Mouse (Mus musculus): Measurements from ENCODE around the gene Mrps2.
A peak's percentile ranks its signal among the peaks of the same experiment; 100 is the strongest.

Mrps2 gene

DNA sequence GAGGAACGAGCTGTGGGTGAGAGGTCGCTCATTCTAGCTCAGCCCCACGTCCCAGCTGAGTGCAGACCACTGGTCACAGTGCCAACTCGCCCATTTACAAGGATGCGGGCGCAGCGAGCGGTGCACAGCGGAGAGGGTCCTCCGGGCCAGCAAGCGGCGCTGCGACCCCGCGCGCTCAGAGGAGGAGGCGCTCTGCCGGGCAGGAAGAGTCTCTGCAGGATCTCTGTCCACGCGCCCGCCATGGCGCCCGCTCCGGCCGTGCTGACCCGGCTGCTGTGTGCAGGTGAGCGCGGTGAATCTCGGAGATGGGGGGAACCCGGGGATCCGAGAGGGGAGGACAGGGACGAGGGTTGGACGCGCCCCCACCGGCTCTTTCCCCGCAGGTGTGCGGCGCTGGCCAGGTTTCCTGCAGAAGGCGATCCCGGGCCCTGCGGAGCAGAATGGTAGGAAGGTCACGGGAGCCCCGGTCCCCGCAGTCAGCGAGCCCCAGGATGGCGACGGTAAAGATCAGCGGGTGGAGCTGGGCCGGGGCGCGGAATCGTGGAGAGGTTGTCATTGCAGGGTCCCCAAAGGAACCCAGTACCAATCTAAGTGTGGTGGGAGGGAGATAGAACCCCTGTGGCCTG lies at the start of gene Mrps2:
TSS of gene Mrps2 (plus strand) at position 207 of the 626 bp plus-strand sequence.
- DNase-seq (ENCODE audit: extremely low spot score) = peak; percentile 92

DNA sequence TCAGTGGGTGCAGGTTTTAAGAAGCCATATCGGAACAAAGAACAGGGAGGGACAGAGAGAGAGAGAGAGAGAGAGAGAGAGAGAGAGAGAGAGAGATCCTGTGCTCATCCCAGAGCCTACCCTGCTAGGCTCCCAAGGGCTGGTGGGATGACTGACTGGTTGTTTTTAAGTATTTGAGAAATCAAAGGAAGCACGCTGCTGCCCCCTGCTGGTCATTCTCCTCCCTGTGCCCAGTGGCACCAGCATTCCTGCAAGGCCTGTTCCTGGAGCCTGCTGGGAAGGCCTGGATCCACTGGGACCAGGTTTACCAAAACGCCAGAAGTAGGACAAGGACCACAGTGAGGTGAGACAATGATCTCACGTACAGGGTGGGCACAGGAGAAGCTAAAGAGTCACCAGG lies 48.0 kb upstream of the Mrps2 start:
- DNase-seq (ENCODE audit: extremely low spot score) = peak; percentile 82

DNA sequence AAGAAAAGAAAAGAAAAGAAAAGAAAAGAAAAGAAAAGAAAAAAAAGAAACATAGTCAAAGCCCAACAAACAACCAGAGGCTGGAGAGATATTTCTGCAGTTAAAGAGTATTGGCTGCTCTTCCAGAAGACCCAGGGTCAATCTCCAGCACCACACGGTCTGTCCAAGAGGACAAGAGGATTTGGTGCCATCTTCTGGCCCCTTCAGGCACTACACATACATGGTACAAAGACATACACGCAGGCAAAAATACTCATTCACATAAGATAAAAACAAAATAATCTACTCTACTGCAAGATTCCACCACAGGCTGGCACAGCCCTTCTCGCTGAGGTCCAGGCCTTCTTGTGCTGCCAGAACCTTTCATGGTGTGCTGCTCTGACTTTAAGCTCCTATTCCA lies 44.7 kb upstream of the Mrps2 start:
- DNase-seq (ENCODE audit: extremely low spot score) = peak; percentile 40

DNA sequence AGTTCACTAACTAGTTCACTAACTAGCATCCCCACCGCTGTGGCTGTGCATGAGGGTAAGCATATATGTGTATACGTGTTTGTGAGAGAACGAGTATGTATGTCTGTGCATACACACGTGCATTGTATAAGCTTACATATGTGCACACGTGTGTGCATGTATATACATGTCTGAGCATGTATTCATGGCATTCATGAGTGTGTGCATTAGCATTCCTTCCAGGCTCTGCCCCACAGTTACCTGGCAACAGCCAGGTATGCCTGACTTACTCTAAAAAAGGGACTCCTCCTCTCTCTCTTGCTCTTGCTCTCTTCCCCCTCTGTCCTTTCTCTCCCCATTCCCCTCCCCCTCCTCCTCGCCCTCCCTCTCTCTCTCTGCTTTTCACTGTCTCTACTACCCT lies 40.6 kb upstream of the Mrps2 start:
- DNase-seq (ENCODE audit: extremely low spot score) = no peak

DNA sequence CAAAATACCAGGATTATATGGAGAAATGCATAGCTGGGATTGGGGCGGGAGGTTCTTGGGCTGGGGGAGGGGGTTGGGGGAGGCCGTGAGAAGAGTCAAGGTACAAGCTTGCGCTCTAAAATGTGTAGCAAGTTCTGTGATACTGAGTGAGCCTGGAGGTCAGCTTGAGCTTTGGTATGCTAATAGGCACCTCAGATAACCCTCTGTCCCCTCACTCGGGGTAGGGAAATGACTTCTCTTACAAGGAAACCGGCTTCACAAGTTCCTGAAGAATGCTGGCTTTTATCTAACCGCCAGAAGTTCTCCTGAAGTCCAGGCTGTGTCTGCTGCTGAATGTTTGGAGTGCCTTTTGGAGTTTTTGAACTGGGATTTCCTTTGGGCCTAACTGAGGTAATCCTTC lies 37.0 kb upstream of the Mrps2 start:
- no peak for DNase-seq (ENCODE audit: extremely low spot score)

DNA sequence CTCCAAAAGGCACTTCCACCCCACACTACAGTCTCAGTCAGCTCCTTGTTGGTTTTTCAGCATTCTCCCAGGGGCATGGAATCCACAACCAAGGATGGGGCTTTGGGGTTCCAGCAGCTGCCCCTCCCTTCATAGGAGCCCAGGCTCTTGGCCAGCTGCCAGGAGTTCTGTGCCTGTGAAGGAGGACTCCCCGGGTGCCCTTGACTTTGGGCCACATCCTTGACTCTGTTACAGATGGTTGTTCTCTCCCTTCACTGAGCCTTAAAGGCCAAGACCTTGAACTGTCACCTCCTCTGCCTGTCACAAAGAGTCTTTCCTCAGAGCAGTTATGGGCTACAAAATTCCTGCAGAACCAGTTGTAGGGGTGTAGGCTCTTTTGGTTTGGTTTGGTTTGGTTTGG lies 35.1 kb upstream of the Mrps2 start:
- no peak for DNase-seq (ENCODE audit: extremely low spot score)

DNA sequence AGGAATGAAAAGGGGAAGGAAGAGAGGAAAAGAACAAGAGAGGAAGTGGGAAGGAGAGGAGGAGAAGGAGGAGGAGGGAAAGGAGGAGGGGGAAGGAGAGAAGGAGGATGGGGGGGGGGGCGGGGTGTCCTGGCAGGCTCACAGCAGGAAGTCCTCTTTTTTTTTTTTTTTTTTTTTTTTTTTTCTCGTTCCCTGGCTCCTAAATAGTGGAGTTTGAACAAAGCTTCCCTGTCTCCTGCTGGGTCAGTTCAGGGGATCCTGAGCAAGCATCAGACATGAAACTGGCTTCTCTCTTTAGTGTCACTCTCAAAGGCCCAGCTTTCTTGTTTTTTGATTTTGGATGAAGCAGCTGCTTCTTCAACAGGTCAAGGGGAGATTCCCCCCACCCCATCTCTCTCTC lies 34.4 kb upstream of the Mrps2 start:
- no peak for DNase-seq (ENCODE audit: extremely low spot score)

DNA sequence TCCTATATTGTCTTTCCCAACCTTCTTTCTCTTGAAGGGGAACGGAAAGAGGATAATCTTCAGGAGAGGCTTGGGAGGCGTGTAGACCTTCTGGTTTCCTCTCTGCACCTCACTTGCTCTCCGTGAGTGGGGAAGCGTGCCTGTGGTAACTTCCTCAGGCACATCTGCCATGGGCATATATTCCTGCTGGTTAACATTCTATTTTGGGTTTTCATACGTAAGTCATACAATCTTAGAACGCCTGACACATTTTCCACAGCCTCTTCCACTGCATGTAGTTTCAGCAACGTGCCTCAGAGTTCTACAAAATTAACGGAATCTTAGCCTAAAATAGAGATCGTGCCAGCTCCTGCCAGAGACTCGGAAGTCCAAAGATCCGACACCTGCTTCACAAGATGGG lies 32.5 kb upstream of the Mrps2 start:
- no peak for DNase-seq (ENCODE audit: extremely low spot score)

DNA sequence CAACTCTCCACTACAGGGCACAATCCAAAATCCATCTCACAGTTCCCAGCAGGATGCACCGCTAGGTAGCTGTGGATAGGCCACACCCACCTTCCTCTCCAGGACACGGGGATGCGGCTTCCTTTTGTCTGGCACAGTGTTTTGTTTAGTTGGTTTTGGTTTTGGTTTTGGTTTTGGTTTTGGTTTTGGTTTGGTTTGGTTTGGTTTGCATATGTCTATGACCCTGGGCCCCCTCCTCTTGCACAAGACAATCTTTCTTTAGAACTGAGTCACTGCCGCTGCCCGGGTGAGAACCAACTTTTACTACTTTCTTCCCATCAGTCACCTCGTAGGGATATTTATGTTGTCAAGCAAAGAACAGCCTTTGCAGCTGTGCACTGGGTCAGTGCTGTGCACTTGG lies 27.0 kb upstream of the Mrps2 start:
- no peak for DNase-seq (ENCODE audit: extremely low spot score)

DNA sequence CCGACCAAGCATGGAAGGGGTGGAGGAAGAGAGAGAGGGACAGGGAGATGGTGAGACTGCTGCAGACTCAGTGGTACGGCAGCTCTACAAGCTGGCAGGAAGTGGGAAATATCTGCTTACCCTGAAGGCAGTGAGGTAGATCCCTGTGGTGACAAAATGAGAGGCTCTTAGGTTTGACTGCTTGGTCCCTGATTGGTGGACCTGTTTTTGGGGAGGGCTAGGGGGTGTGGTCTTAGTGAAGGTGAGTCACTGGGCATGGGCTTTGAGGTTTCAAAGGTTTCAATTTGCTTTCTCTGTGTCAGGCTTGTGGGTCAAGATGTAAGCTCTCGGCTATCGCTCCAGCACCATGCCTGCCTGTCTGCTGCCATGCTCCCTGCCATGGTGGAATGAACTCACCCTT lies 22.8 kb upstream of the Mrps2 start:
- no peak for DNase-seq (ENCODE audit: extremely low spot score)

DNA sequence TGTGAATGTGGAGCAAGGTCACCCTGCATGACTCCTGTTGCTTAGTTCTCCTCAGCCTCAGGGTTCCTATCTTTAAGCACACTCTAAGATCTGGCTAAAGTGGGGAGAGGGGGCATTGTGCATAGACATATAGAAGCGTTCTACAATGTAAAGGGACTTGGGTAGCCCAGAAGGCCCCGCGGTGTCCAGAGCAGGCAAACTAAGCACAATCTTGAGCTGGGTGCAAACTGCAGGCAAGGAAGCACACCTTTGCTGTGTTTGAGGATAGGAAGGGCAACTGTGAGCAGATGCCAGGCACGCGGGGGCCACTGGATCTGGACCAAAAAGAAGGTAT lies 21.7 kb upstream of the Mrps2 start:
- DNase-seq (ENCODE audit: extremely low spot score) = no peak

DNA sequence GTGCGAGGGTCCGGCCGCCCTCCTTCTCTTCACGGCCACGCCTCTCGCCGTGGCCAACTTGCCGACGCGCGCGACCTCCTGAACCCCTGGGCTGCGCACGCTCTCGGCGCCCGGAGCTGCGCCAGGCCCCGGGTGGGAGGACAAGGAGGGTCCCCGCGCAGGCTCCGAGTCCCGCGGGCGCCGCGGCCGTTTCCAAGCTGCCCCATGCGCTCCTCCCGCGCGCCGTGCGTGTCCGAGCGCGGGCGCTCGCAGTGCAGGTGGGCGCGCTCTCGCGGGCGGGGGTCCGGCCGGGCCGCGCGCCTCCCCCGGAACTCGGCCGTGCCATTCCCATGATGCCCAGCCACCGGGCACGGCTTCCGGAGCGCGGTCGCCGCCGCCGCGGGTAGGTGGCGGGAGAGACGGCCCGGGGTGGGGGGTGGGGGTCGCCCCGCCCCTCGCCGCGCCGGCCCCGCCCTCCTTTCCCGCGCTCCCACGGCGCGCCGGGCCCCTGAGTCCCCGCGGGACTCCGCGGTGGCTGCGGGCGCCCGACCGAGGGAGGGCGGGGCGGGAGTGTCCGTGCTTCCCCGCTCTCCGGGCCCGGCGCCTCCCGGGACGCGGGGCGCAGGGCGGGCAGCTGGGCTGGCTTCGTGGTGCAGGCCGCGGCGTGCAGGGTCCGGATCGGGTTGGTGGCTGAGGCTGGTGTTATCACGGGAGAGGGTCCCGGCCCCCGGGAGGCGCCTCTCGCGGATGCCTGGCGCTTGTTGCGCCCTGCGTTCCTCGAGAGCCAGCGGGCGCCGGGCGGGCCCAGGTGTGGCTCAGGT lies 21.2 kb upstream of the Mrps2 start, which contains the start of gene Ppp1r26:
TSS of gene Ppp1r26 (plus strand) at position 286 of the 800 bp plus-strand sequence.
- peak; percentile 43 for DNase-seq (ENCODE audit: extremely low spot score)

DNA sequence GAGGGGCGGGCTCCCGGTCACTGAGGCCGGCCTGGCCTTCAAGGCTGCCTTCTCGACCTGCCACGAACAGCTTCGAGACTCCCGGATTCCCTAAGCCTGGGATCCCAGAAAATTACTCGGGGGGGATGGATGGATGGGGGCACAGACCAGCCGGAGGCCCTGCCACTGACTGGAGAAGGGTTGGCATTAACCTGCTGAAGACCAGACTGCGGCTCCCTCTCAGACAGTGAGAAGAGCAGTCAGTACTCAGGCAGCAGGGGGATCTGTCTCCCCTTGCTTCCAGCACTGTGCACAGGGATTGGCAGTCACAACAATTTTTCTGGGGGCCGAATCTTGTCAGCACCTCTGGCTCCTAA lies 20.6 kb upstream of the Mrps2 start:
- no peak for DNase-seq (ENCODE audit: extremely low spot score)

DNA sequence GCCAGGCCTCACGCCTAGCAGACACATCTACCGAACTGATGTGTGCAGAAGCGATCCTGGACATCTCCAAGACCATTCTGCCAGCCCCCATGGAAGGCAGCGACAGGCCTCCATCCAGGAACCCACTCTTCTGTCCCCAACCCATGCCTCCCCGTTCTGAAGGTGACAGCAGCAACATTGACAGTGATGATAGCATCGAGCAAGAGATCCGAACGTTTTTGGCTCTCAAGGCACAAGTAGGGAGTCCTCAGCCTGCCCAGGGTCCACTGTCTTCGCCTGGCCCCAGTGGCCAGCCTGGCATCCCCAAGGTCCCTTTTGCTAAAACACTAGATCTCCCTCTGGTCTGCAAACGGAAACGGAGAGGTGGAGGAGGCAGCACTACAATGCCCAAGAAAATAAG lies 16.2 kb upstream of the Mrps2 start:
- no peak for DNase-seq (ENCODE audit: extremely low spot score)

DNA sequence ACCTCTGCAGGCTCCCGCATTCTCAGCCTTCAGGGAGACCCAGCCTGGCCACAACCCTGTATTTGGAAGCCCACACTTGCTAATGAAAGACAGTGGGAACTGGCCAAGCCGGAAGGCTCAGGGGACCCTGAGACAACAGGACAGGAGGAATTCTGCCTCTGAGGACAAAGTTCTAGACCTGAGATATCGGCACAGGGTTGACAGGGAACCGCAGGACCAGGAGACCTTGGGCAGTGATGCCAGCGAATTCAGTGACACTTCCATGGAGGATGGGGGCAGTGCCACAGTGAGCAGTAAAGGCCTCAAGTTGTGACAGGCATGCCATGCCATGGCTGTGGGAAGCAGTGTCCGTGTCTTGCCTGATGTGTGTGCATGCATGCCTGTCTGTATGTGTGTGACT lies 14.3 kb upstream of the Mrps2 start:
- DNase-seq (ENCODE audit: extremely low spot score) = no peak

DNA sequence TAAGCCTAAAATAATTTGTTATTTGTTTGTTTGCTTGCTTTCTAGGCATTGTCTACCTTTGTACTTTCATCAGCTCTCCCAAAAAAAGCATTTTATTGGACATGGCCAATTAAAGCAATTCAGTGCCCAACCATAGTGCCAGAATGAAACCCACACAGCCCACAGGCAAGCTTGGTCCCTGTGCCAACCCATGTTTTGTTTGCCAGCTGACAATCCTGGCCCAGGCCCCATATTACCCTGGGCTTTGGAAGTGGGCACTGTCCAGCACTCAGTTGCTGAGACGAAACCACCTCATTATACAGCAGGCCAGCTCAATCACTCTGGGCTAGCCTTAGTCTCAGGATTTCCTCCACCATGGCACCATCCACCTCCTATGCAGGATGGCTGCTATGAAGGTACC lies 11.2 kb upstream of the Mrps2 start:
- DNase-seq (ENCODE audit: extremely low spot score) = no peak

DNA sequence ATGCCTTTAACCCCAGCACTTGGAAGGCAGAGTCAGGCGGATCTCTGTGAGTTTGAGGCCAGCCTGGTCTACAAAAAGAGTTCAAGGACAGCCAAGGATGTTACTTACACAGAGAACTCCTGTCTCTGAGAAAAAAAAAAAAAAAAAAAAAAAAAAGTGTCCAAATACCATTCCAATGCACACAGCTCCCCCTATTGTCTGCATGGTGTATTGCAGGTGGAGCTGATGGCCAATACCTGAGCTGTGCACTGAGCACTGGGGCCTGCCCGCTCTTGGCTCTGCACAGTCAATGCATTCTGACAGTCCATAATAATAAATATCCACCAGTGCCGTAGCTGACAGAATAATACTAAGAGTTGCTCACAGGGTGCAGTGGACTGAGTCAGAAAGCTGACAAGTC lies 3.9 kb upstream of the Mrps2 start:
- DNase-seq (ENCODE audit: extremely low spot score) = peak; percentile 65

DNA sequence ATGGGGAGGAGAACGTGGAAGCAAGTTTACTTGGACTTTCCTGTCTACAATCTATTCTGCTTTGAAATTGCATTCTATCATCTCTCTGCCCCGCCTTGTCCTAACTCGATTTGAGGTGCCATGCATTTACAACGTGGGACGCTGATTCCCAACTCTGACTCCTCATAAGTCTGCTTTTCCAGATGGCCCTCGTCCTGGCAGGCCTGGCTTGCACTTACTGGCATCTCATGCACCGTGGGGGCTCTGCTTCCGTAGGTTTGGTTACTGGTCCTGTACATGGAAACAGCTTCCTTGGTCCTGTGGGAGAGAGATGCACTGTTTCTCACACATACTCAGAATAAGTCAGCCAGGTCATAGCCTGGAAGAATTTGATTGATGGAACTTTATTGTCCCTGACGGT lies 2.9 kb upstream of the Mrps2 start:
- DNase-seq (ENCODE audit: extremely low spot score) = no peak

DNA sequence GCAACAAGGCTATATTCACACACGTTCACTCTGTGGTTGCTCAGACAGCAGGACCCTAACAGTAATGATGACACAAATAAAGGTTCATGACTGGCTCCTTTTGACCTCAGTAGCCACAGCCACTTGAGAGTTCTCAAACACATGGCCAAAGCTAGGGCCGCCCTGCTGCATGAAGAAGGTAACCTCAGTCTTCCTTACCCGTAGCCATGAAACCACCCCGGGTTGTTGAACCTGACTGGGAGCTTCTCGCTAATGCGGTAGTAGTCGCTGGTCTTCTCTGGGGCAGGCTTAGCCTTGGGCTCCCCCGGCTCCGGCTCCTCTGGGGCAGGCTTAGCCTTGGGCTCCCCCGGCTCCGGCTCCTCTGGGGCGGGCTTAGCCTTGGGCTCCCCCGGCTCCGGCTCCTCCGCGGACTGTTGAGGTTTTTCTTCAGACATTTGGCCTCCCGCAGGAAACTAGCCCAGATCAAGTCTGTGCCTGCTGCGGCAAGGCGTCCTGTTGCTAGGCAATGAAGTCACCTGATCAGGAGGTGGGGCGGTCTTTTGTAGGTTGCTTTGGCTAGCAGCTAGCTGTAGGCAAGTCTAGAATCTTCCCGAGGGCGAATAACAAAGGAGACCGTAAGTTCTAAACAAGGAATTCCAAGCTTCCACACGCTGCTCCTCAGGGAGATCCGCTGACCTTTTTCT lies 1.9 kb upstream of the Mrps2 start, which contains the start of gene 1700007K13Rik:
TSS of gene 1700007K13Rik (minus strand) at position 497 of the 683 bp plus-strand sequence.
- DNase-seq (ENCODE audit: extremely low spot score) = peak; percentile 74

DNA sequence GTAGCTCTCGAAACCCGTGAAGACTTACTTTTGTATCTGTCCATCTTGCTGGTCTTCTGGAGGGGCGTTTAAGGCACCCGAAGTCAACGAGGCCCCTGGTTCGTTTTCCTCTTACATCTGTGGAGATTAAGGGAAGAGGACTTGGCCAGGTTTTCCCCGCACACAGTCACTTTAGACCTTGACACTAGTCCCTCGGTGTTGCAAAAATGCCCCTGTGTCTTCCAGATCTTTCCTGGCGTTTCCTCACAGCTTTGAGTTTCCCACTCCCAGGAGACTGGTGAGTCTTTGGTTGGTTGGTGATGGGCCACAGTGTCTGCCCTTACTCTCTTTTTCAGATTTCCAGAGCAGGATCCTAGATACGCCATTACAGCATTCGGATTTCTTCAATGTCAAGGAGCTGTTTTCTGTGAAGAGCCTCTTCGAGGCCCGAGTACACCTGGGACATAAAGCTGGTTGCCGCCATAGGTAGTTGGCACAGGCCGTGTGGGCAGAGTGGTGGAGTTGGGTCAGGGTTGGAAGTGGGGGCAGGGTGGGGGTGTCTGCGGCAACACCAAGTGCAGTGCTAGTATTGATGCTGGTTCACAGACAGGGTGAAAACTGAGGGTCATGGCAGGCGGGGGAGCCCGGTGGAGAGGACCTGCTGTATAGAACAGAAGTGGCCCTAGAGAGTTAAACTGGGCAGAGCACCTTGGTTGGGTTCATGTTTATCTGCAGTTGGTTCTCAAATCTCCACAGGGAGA lies 790 bp downstream of the Mrps2 start:
- no peak for DNase-seq (ENCODE audit: extremely low spot score)

DNA sequence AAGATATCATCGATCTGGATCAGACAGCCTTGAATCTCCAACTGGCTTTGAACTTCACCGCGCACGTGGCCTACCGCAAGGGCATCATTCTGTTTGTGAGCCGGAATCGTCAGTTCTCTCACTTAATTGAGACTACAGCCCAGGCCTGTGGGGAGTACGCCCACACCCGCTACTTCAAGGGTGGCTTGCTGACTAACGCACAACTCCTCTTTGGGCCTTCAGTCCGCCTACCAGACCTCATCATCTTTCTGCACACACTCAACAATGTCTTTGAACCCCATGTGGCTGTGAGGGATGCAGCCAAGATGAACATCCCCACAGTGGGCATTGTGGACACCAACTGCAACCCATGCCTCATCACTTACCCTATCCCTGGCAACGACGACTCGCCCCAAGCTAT lies 1.6 kb downstream of the Mrps2 start:
- DNase-seq (ENCODE audit: extremely low spot score) = no peak

DNA sequence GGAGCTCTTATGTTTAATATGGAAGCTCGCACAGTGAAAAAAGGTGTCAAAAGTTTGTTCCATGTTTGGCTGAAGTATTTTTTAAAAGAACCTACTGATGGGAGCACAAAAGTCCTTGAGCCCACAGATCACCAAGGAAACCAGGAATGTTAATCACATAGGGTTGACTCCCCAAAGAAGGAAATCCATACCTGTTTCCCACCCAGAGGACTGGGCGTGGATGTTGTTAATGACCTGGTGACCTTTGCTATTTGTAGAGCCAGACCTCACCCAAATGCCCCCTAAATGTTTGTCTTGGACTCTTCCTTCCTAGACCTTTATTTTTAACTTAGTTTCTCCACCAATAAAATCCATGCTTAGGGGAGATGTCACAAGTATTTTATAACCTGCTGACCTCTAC lies 2.7 kb downstream of the Mrps2 start:
- no peak for DNase-seq (ENCODE audit: extremely low spot score)

All from embryo, embryonic 9.5 days (tissue).